9 mouse cellular contexts compared by ENCODE assay signal in the genomic region with DNA sequence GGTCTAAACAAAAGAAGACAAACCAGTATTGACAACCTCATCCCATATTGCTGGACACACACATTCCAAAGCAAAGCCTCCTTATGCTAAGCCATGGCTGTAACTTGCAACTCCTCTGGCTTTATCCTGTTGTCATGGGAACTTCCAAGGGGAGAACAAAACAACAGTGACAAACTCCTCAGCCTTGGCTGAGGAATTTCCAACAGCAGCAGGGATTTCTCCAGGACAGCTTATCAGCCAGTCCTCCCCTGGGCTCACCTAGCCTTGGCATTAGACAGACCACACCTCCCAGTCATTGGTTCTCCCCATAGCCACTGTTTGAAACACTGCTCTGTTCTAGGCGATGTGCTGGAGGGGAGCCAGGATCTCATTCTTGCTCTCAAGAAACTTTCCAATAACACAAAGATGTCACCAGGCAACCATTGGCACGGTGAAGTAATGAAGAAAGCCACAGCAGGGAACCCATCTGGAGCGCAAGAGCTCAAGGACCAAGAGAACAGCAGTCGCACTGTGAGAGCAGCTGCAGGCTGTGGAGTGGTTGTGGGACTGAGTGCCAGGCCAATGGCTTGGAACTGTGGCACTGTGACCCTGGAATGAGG. TPM values are rescaled to one million over a fixed set of nuclear protein-coding genes. Genes with fewer than 3 reads are reported as not detected.
DNase-seq lines count a peak whose midpoint lies in the region; ATAC-seq and TF ChIP-seq lines count a peak whose summit lies in the region.
"Had no signal": no experiment of that assay in that cellular context is flagged by ENCODE, and none has a peak within 500 bp of the region (broad histone marks: within the 10 kb centered on the region; RNA-seq: fewer than 3 reads in every experiment).

No protein-coding gene starts in this region.

- H3K4me3 ChIP-seq in cerebellum, adult 2 months (replicated peaks; ENCODE audit: insufficient read depth, low read depth, low read length), result no peak overlapping the region
- no peak overlapping the region for H3K4me3 ChIP-seq in hindbrain, embryonic 14.5 days (replicated peaks; ENCODE audit: low read length)
- no peak overlapping the region for H3K4me3 ChIP-seq in limb, embryonic 14.5 days (replicated peaks; ENCODE audit: low read length)

- no peak for TF ChIP-seq CTCF in cerebellum, adult 2 months (IDR thresholded peaks at IDR 0.05; ENCODE audit: borderline replicate concordance, insufficient read depth, low read depth, low read length)

- WGBS in cerebellum, adult 2 months, result 19% methylated on average over 4 of the region's 4 CpGs
- WGBS in hindbrain, embryonic 14.5 days, result 10% methylated on average over 4 of the region's 4 CpGs
- WGBS in limb, embryonic 14.5 days, result 45% methylated on average over 4 of the region's 4 CpGs

- no peak for TF ChIP-seq POLR2A in cerebellum, adult 2 months (IDR thresholded peaks at IDR 0.05; ENCODE audit: borderline replicate concordance, insufficient read depth, low read length)
- no peak for TF ChIP-seq POLR2A in limb, embryonic 14.5 days (IDR thresholded peaks at IDR 0.05; ENCODE audit: borderline replicate concordance, extremely low read depth, insufficient read depth, insufficient read length)

- no peaks in the 10 kb centered on the region for H3K36me3 ChIP-seq in hindbrain, embryonic 14.5 days (replicated peaks; ENCODE audit: control insufficient read depth, insufficient read depth)
- H3K36me3 ChIP-seq in limb, embryonic 14.5 days (ENCODE audit: control insufficient read depth, insufficient read depth, low read length), result no peaks in the 10 kb centered on the region

- H3K4me1 ChIP-seq in cerebellum, adult 2 months (ENCODE audit: control insufficient read depth, insufficient read depth, low read length), result no peaks in the 10 kb centered on the region
- peaks cover 10% of the 10 kb centered on the region for H3K4me1 ChIP-seq in hindbrain, embryonic 14.5 days (replicated peaks; ENCODE audit: control insufficient read depth, insufficient read depth, low read length)
- peaks cover 9% of the 10 kb centered on the region; the same call in 1 of the 2 replicates for H3K4me1 ChIP-seq in limb, embryonic 14.5 days (ENCODE audit: control insufficient read depth, insufficient read depth, low read length)

- no peak overlapping the region for H3K4me2 ChIP-seq in hindbrain, embryonic 14.5 days (replicated peaks)
- no peak overlapping the region for H3K4me2 ChIP-seq in limb, embryonic 14.5 days (replicated peaks; ENCODE audit: low read depth, low read length, severe bottlenecking)

- H3K27me3 ChIP-seq in cerebellum, adult 2 months (ENCODE audit: control insufficient read depth, insufficient read depth, low read length), result no peaks in the 10 kb centered on the region
- no peaks in the 10 kb centered on the region for H3K27me3 ChIP-seq in hindbrain, embryonic 14.5 days (ENCODE audit: control insufficient read depth, insufficient read depth, low read length)
- no peaks in the 10 kb centered on the region for H3K27me3 ChIP-seq in limb, embryonic 14.5 days (ENCODE audit: control insufficient read depth, insufficient read depth, low read length)

- peak; percentile 74 for DNase-seq in adipocyte (ENCODE audit: low spot score)
- peak; percentile 26 to 56 for DNase-seq in cerebellum, adult 2 months
- DNase-seq in frontal cortex, postnatal 14 days (ENCODE audit: low spot score in 2 of 2), result peak; percentile 67 to 76
- peak; percentile 77 for DNase-seq in hindbrain, embryonic 14.5 days (ENCODE audit: low spot score)
- peak; percentile 78 for DNase-seq in limb, embryonic 14.5 days (ENCODE audit: low spot score)
- peak; percentile 36 for DNase-seq in ovary, postnatal 14 days (ENCODE audit: low spot score)
- no peak for DNase-seq in thymus, postnatal 36 days
- DNase-seq in kidney, adult 8-10 months, result no peak

- H3K9me3 ChIP-seq in hindbrain, embryonic 14.5 days (ENCODE audit: control insufficient read depth, low read length), result no peaks in the 10 kb centered on the region
- H3K9me3 ChIP-seq in limb, embryonic 14.5 days (ENCODE audit: control insufficient read depth, low read length), result no peaks in the 10 kb centered on the region

- no peak overlapping the region for H3K9ac ChIP-seq in hindbrain, embryonic 14.5 days
- H3K9ac ChIP-seq in limb, embryonic 14.5 days (ENCODE audit: low read depth, low read length, severe bottlenecking), result no peak overlapping the region

- peak; percentile 93 for ATAC-seq in hindbrain, embryonic 14.5 days (ENCODE audit: low FRiP score)
- ATAC-seq in limb, embryonic 14.5 days (ENCODE audit: low FRiP score, low read depth), result peak; percentile 73

- no peak overlapping the region for H3K27ac ChIP-seq in cerebellum, adult 2 months (ENCODE audit: insufficient read depth, low read length)
- H3K27ac ChIP-seq in hindbrain, embryonic 14.5 days, result peak overlapping the region; percentile 68
- peak overlapping the region; percentile 43; the same call in 1 of the 2 replicates for H3K27ac ChIP-seq in limb, embryonic 14.5 days (replicated peaks; ENCODE audit: low read depth, low read length)

RNA-seq across cellular contexts. Expression of a gene that starts 7.8 kb away (rescaled TPM):
- polyA plus RNA-seq in cerebellum, adult 2 months (2012; rRNA removed), result 2.1 and 2.7 TPM in 2 replicates
- polyA plus RNA-seq in hindbrain, embryonic 14.5 days (2014; fragmentation: Nextera tagmentation; extraction: Ambion mirVana), result 0.34 and 0.84 TPM in 2 replicates
- polyA plus RNA-seq in limb, embryonic 14.5 days (2012; rRNA removed), result 0.82 and 0.94 TPM in 2 replicates
- polyA plus RNA-seq in limb, embryonic 14.5 days (2014; fragmentation: Nextera tagmentation; extraction: Ambion mirVana), result not detected in 2 replicates

RNA-seq across cellular contexts. Expression of a gene that starts 14.1 kb away (rescaled TPM):
- polyA plus RNA-seq in cerebellum, adult 2 months (2012; rRNA removed), result 32.1 and 37.6 TPM in 2 replicates
- polyA plus RNA-seq in hindbrain, embryonic 14.5 days (2014; fragmentation: Nextera tagmentation; extraction: Ambion mirVana), result 22.1 and 25.1 TPM in 2 replicates
- polyA plus RNA-seq in limb, embryonic 14.5 days (2012; rRNA removed), result 19.0 and 19.7 TPM in 2 replicates
- polyA plus RNA-seq in limb, embryonic 14.5 days (2014; fragmentation: Nextera tagmentation; extraction: Ambion mirVana), result 16.9 and 17.5 TPM in 2 replicates

RNA-seq across cellular contexts. Expression of a gene that starts 46.4 kb away (rescaled TPM):
- polyA plus RNA-seq in cerebellum, adult 2 months (2012; rRNA removed), result 15.3 and 15.6 TPM in 2 replicates
- polyA plus RNA-seq in hindbrain, embryonic 14.5 days (2014; fragmentation: Nextera tagmentation; extraction: Ambion mirVana), result 28.5 and 29.3 TPM in 2 replicates
- 26.9 and 27.6 TPM in 2 replicates for polyA plus RNA-seq in limb, embryonic 14.5 days (2012; rRNA removed)
- polyA plus RNA-seq in limb, embryonic 14.5 days (2014; fragmentation: Nextera tagmentation; extraction: Ambion mirVana), result 40.3 and 44.2 TPM in 2 replicates

RNA-seq across cellular contexts. Expression of a gene that starts 48.7 kb away (rescaled TPM):
- not detected in 2 replicates for polyA plus RNA-seq in cerebellum, adult 2 months (2012; rRNA removed)
- not detected in 2 replicates for polyA plus RNA-seq in hindbrain, embryonic 14.5 days (2014; fragmentation: Nextera tagmentation; extraction: Ambion mirVana)
- not detected in 2 replicates for polyA plus RNA-seq in limb, embryonic 14.5 days (2012; rRNA removed)
- polyA plus RNA-seq in limb, embryonic 14.5 days (2014; fragmentation: Nextera tagmentation; extraction: Ambion mirVana), result not detected in 2 replicates
- polyA plus RNA-seq: liver, adult 2 months had no signal

Comparison
In these comparisons a context has a peak if more than half of its experiments do, and no peak if none do; other contexts are left out.
1. DNase-seq: peak in adipocyte (single experiment), cerebellum, adult 2 months (2 of 2), frontal cortex, postnatal 14 days (2 of 2), hindbrain, embryonic 14.5 days (single experiment), limb, embryonic 14.5 days (single experiment) and ovary, postnatal 14 days (single experiment); none in thymus, postnatal 36 days (0 of 2) and kidney, adult 8-10 months (0 of 2).